Mouse (Mus musculus): Measurements from ENCODE around the gene Smad3.

GRCm38 (mm10) chr9:63716150-63717138, 41.4 kb downstream of the Smad3 start:
- no peak for TF ChIP-seq CTCF (IDR thresholded peaks at IDR 0.05; ENCODE audit: low read depth)
- no peak for TF ChIP-seq EP300 (optimal IDR thresholded peaks at IDR 0.05)

Data from stomach, postnatal 0 days (tissue).